Mouse (Mus musculus) C2C12 (cell line): ENCODE data around the gene Tmem119.

Source experiments
- CTCF ChIP-seq: IDR thresholded peaks from one replicate; pipeline ENCODE4 v1.5.1; 2011; ENCODE audit not compliant: control insufficient read depth, insufficient read depth, insufficient read length
- MAX ChIP-seq: IDR thresholded peaks from one replicate; pipeline ENCODE4 v1.6.1; 2011; ENCODE audit warnings: mild to moderate bottlenecking, control low read depth
- MYOG ChIP-seq: IDR thresholded peaks from one replicate; pipeline ENCODE4 v1.6.1; 2011; ENCODE audit not compliant: control insufficient read depth, insufficient read length; ENCODE audit errors: extremely low read depth

GRCm38 (mm10) chr5:113808177-113808576, 7.9 kb upstream of the Tmem119 start:
- TF ChIP-seq MAX (no peak), CTCF (no peak), MYOG (no peak)
